Mouse (Mus musculus): ENCODE results near the gene Vmn2r45. TPM values are rescaled to one million over a fixed set of nuclear protein-coding genes. Genes with fewer than 3 reads are reported as not detected.
"Not testable (repeated sequence)": the region's sequence is repeated elsewhere in the genome, so short reads cannot be mapped to it uniquely, and the experiment has no call there.

Vmn2r45 gene
- not detected in 2 replicates for polyA plus RNA-seq (2014; fragmentation: Nextera tagmentation; extraction: Ambion mirVana)

- 49% methylated on average over 1 of the region's 2 CpGs for WGBS
- H3K9me3 ChIP-seq (ENCODE audit: control insufficient read depth, low read depth, low read length); H3K27ac ChIP-seq (ENCODE audit: low read length); H3K4me1 ChIP-seq (ENCODE audit: control insufficient read depth, insufficient read depth, low read length); H3K9ac ChIP-seq (replicated peaks; ENCODE audit: low read depth, low read length); H3K4me3 ChIP-seq (ENCODE audit: low read depth, low read length); H3K4me2 ChIP-seq (replicated peaks; ENCODE audit: low read depth, low read length); H3K27me3 ChIP-seq (ENCODE audit: control insufficient read depth, insufficient read depth, low read length); ATAC-seq (ENCODE audit: insufficient number of reproducible peaks, insufficient read depth, low FRiP score, low read depth); H3K36me3 ChIP-seq (ENCODE audit: control insufficient read depth, insufficient read depth, low read length): not testable (repeated sequence)
Observed at GRCm38 (mm10) chr7:8488975-8489374, at the start of gene Vmn2r45. Gene Vmn2r45, minus strand, starts transcription at chr7:8489075.

Other genes starting within 250 kb of the Vmn2r45 start
- gene Vmn2r43, start 228.5 kb downstream of the Vmn2r45 start, polyA plus RNA-seq (2014; fragmentation: Nextera tagmentation; extraction: Ambion mirVana), result not detected in 2 replicates
- not detected in 2 replicates for gene Vmn2r44, start 105.7 kb downstream of the Vmn2r45 start, polyA plus RNA-seq (2014; fragmentation: Nextera tagmentation; extraction: Ambion mirVana)

Data from stomach, embryonic 14.5 days (tissue).